Mouse (Mus musculus) stomach, postnatal 0 days (tissue): Measurements from ENCODE around the gene Ubr1.

ENCODE experiments used
- CTCF ChIP-seq: IDR thresholded peaks from 2 replicates; pipeline ENCODE4 v1.5.1; 2016; ENCODE audit warnings: antibody characterized with exemption, low read depth, mild to moderate bottlenecking, moderate library complexity
- EP300 ChIP-seq: optimal IDR thresholded peaks from 2 replicates; pipeline ENCODE3; 2016; ENCODE audit warnings: antibody characterized with exemption

DNA sequence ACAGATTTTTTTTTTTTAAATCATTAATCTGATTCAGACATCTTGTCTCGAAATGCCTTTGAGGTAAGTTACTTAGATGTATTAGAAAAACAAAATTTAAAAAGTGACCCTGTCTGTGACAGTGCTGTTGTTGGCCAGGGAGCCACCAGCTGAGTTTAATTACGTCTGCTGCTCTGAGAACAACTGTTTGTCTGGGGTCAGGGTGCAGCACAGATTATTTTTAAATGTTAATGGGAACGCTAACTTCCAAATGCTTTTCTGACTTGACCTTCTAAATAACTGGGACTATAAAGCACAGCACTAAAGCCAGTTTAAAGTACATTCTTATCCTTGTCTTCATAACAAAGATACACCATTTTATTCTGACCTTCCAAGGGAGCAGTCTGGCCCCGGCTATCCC, 61.0 kb downstream of the Ubr1 start:
- TF ChIP-seq CTCF (no peak), EP300 (no peak)
